Mouse (Mus musculus): ENCODE data around the gene Hibch.
"Not testable (repeated sequence)": the region's sequence is repeated elsewhere in the genome, so short reads cannot be mapped to it uniquely, and the experiment has no call there.

The Hibch gene

DNA sequence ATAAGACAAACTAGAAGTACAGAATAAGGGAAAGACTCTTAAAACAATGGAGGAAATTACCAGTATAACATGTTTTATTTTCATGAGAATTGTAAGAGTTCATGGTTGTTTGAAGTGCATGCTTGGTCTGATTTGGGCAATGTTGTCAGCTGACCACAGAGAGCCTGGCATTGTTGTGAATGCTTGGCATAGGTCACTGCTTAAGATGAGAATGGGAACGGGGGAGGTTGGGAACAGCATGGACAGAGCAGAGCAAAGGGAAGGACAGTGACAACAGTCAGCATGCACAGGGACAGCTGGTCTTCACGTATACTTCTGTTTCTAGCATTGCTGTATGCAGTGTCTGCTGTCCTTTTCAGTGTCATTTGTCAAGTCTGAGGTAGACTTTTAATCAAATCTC is 39.5 kb downstream of the Hibch start:
- DNase-seq (ENCODE audit: low spot score): no peak

GRCm38 (mm10) chr1:52909783-52910182 is 65.1 kb downstream of the Hibch start:
- DNase-seq (ENCODE audit: low spot score): no peak

- DNase-seq (ENCODE audit: low spot score): no peak
These were observed 71.9 kb downstream of the Hibch start for GRCm38 (mm10) chr1:52916655-52917054.

DNA sequence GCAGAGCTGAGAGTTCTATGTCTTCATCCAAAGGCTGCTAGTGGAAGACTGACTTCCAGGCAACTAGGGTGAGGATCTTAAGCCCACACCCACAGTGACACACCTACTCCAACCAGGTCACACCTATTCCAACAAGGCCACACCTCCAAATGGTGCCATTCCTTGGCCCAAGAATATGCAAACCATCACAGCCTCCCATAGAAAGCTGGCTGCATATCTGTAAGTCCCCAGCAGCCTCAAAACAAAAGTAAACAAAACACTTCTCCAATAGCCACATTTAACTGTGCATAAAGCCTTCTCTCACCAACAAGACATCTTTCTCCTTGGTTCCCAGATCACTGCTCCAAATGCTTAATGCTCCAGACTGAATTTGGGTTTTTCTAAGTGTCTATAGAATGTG is 74.2 kb downstream of the Hibch start:
- not testable (repeated sequence) for DNase-seq (ENCODE audit: low spot score)

DNA sequence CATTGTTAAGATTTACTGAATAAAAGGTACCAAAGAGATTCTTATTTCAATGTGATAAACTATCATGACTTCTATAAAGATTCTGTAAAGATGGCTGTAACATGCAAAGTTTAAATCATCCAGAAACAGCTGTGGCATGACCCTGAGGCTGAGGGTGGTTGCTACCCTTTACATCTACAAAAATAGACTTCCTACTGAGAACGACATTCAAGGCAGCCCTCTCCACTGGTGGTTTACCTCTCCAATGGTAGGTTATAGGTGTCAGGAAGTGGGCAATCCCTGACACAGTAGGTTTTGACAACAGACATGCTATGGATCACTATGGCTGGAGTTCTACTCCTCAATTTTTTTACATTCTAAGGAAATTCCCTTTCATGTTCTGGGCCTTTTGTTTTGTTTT is 79.8 kb downstream of the Hibch start:
- not testable (repeated sequence) for DNase-seq (ENCODE audit: low spot score)

GRCm38 (mm10) chr1:52934494-52934893 is 89.8 kb downstream of the Hibch start:
- no peak for DNase-seq (ENCODE audit: low spot score)

GRCm38 (mm10) chr1:52939021-52939420 is 94.3 kb downstream of the Hibch start:
- no peak for DNase-seq (ENCODE audit: low spot score)

DNA sequence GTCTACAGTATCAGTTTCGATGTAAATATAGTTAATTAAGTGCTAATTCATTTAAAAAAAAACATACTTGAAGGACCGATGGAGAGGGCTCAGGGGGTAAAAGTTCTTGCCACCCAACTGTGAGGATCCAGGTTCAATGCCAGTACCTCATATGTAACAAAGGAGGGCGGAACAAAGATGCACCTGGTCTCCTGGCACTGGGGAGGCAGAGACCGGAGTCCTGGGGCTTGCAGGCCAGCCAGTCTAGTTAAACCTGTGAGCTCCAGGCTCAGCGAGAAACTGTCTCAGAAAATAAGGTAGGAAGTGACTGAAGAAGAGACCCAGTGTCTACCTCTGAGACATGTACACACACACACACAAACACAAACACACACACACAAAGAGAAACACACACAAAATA is 103.2 kb downstream of the Hibch start:
- no peak for DNase-seq (ENCODE audit: low spot score)

GRCm38 (mm10) chr1:52951146-52951868 is 106.6 kb downstream of the Hibch start:
- no peak for DNase-seq (ENCODE audit: low spot score)

GRCm38 (mm10) chr1:52952143-52952542 is 107.4 kb downstream of the Hibch start:
- DNase-seq (ENCODE audit: low spot score): no peak

GRCm38 (mm10) chr1:52952551-52953397 is 108.0 kb downstream of the Hibch start:
- no peak for DNase-seq (ENCODE audit: low spot score)

GRCm38 (mm10) chr1:52953548-52953947 is 108.8 kb downstream of the Hibch start:
- no peak for DNase-seq (ENCODE audit: low spot score)

GRCm38 (mm10) chr1:52954456-52954855 is 109.7 kb downstream of the Hibch start:
- DNase-seq (ENCODE audit: low spot score): no peak

DNA sequence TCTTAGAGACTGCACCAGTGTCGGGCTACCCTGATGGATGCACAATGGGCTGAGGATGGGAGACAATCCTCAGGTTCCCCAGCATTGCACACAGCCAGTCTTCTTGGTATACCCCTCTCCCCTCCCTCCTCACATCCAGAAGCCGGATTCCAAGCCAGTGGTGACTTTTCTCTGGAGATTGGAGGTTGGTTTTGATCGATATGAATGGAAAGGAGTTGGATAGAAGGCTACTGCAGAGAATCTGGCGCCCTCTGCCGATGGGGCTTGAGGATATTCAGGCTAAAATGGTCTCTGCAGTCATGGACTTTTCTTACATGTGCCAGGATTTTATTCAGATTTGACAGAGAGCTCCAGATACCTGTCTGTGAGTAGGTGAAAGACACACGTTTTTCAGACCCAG is 110.4 kb downstream of the Hibch start:
- DNase-seq (ENCODE audit: low spot score): no peak

- DNase-seq (ENCODE audit: low spot score): no peak
These were observed 112.0 kb downstream of the Hibch start for GRCm38 (mm10) chr1:52956746-52957145.

- DNase-seq (ENCODE audit: low spot score): no peak
These were observed 115.5 kb downstream of the Hibch start for GRCm38 (mm10) chr1:52960191-52960590.

DNA sequence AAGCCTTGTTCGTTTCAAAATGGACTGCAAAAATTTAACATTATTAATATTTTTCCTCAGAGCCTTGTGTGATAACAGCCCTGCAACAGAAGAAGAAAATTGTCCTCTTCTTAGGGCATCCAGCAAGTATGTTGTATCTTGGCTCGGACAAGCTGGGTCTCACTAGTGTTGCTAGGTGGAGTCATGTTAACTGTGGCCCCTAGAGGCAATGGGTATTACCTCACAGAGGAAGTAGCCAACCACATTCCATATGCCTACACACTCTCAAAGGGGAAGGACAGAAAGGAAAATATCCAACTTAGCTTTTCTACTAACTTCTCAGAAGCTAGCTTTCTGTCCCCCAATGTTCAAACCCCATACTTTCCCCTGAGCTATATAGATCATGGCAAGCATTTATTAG is 118.4 kb downstream of the Hibch start:
- DNase-seq (ENCODE audit: low spot score): no peak

DNA sequence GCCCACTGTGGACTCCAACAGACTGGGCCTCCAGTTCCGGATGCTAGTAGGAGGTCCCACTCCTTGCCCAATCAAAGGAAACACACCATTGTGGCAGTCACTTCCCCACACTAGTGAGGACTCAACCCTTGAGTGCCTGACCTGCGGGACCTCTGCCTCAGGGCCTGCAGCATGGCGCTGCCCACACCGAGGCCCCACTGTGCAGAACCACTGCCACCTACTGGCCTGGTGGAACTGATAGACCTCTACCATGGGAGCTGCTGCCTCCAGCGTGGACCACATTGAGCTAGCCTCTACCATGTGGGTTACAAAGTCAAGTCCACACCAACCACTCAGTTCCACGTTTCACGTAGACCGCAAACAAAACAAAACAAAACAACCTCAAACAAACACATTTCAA is 119.9 kb downstream of the Hibch start:
- no peak for DNase-seq (ENCODE audit: low spot score)
